Mouse (Mus musculus): ENCODE results near the gene Olfr718-ps1. TPM values are rescaled to one million over a fixed set of nuclear protein-coding genes. Genes with fewer than 3 reads are reported as not detected.

Gene Olfr718-ps1
- 0.10 TPM for polyA plus RNA-seq (2017; shearing (Covaris generic))

GRCm38 (mm10) chr5:143147481-143147880, at the start of gene Olfr718-ps1:
Olfr718-ps1 (minus strand) TSS chr5:143147581.

GRCm38 (mm10) chr5:143180255-143181076, 33.1 kb upstream of the Olfr718-ps1 start, which contains the start of the genes Rbak and Spdye4b:
Rbak (minus strand) TSS chr5:143180775.
Spdye4b (plus strand) TSS chr5:143181017.

GRCm38 (mm10) chr5:143112281-143113246, 34.8 kb downstream of the Olfr718-ps1 start, which contains the start of gene Rnf216:
Rnf216 (minus strand) TSS chr5:143112994.

Other genes starting within 250 kb of the Olfr718-ps1 start
- gene Actb, start 240.8 kb downstream of the Olfr718-ps1 start, polyA plus RNA-seq (2017; shearing (Covaris generic)), result 4,706 TPM
- not detected for gene Fscn1, start 187.2 kb downstream of the Olfr718-ps1 start, polyA plus RNA-seq (2017; shearing (Covaris generic))
- gene Rnf216, start 34.6 kb downstream of the Olfr718-ps1 start, polyA plus RNA-seq (2017; shearing (Covaris generic)), result 67.7 TPM
- gene Rbak, start 33.2 kb upstream of the Olfr718-ps1 start, polyA plus RNA-seq (2017; shearing (Covaris generic)), result 16.3 TPM
- gene Spdye4b, start 33.4 kb upstream of the Olfr718-ps1 start, polyA plus RNA-seq (2017; shearing (Covaris generic)), result not detected
- gene Spdye4a, start 79.3 kb upstream of the Olfr718-ps1 start, polyA plus RNA-seq (2017; shearing (Covaris generic)), result not detected
- 13.1 TPM for gene Zfp12, start 87.6 kb upstream of the Olfr718-ps1 start, polyA plus RNA-seq (2017; shearing (Covaris generic))
- 0.13 TPM for gene Zfp316, start 122.4 kb upstream of the Olfr718-ps1 start, polyA plus RNA-seq (2017; shearing (Covaris generic))
- gene Zfp853, start 146.0 kb upstream of the Olfr718-ps1 start, polyA plus RNA-seq (2017; shearing (Covaris generic)), result not detected
- gene E130309D02Rik, start 167.8 kb upstream of the Olfr718-ps1 start, polyA plus RNA-seq (2017; shearing (Covaris generic)), result 7.4 TPM
- 108 TPM for gene Zdhhc4, start 181.7 kb upstream of the Olfr718-ps1 start, polyA plus RNA-seq (2017; shearing (Covaris generic))
- gene Grid2ip, start 209.8 kb upstream of the Olfr718-ps1 start, polyA plus RNA-seq (2017; shearing (Covaris generic)), result not detected

All from inflammation-experienced regulatory T-cells, adult 16 weeks (primary cell).